Mouse (Mus musculus): ENCODE data around the gene Cdk18. TPM values are rescaled to one million over a fixed set of nuclear protein-coding genes. Genes with fewer than 3 reads are reported as not detected.

Cdk18 gene
- polyA plus RNA-seq, 1 experiment from 2014 or later, result 0.68 TPM

GRCm38 (mm10) chr1:132098076-132098475 lies 41.4 kb downstream of the Cdk18 start:
- Histone ChIP-seq H3K36me3 (no peaks in the 10 kb centered on the region), H3K27me3 (ENCODE audit: low read depth, poor library complexity, severe bottlenecking) (no peaks in the 10 kb centered on the region), H3K4me1 (0 out of 2 replicates have a peak, but pooled peaks cover 2% of the 10 kb centered on the region), H3K27ac (replicated peaks) (no peak overlapping the region), H3K9me3 (replicated peaks) (no peaks in the 10 kb centered on the region), H3K4me3 (no peak overlapping the region)
- 67% methylated on average over 1 of the region's 1 CpGs for WGBS
- DNase-seq (ENCODE audit: low spot score), result no peak

- Histone ChIP-seq H3K4me1 (0 out of 2 replicates have a peak, but pooled peaks cover 3% of the 10 kb centered on the region), H3K9me3 (replicated peaks) (no peaks in the 10 kb centered on the region), H3K27me3 (ENCODE audit: low read depth, poor library complexity, severe bottlenecking) (no peaks in the 10 kb centered on the region), H3K27ac (replicated peaks) (no peak overlapping the region), H3K4me3 (no peak overlapping the region), H3K36me3 (no peaks in the 10 kb centered on the region)
- no peak for DNase-seq (ENCODE audit: low spot score)
- WGBS, result 84% methylated on average over 11 of the region's 11 CpGs
These were observed 44.0 kb downstream of the Cdk18 start for GRCm38 (mm10) chr1:132095356-132096004.

DNA sequence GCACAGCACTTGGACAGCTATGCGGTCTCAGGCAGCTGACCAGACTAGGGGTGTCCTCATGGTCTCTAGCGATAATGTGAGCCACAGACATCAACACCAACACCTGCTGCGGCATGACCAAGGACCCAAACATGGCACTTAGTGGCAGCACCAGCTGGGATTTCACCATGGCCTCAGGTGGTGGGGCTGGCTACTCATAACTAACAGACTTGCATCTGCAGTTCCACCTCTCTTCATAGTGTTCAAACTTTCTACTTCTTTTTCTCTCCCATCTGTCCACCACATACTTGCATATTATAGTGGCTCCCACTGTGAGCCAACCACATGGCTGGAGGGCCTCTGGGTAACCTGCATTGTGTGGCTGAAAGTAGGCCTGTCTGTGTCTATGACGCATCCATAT lies 46.2 kb downstream of the Cdk18 start:
- Histone ChIP-seq H3K27ac (replicated peaks) (no peak overlapping the region), H3K4me3 (no peak overlapping the region), H3K4me1 (0 out of 2 replicates have a peak, but pooled peaks cover 8% of the 10 kb centered on the region), H3K9me3 (replicated peaks) (no peaks in the 10 kb centered on the region), H3K36me3 (no peaks in the 10 kb centered on the region), H3K27me3 (ENCODE audit: low read depth, poor library complexity, severe bottlenecking) (peaks cover 6% of the 10 kb centered on the region; the same call in 1 of the 2 replicates)
- WGBS, result 97% methylated on average over 4 of the region's 4 CpGs
- DNase-seq (ENCODE audit: low spot score), result no peak

GRCm38 (mm10) chr1:132090266-132090665 lies 49.2 kb downstream of the Cdk18 start:
- DNase-seq (ENCODE audit: low spot score), result no peak
- Histone ChIP-seq H3K27ac (replicated peaks) (no peak overlapping the region), H3K36me3 (no peaks in the 10 kb centered on the region), H3K4me1 (0 out of 2 replicates have a peak, but pooled peaks cover 8% of the 10 kb centered on the region), H3K9me3 (replicated peaks) (no peaks in the 10 kb centered on the region), H3K27me3 (ENCODE audit: low read depth, poor library complexity, severe bottlenecking) (peaks cover 6% of the 10 kb centered on the region; the same call in 1 of the 2 replicates), H3K4me3 (no peak overlapping the region)
- 41% methylated on average over 4 of the region's 4 CpGs for WGBS

GRCm38 (mm10) chr1:132089767-132090166 lies 49.7 kb downstream of the Cdk18 start:
- Histone ChIP-seq H3K27me3 (ENCODE audit: low read depth, poor library complexity, severe bottlenecking) (peaks cover 6% of the 10 kb centered on the region; the same call in 1 of the 2 replicates), H3K9me3 (replicated peaks) (no peaks in the 10 kb centered on the region), H3K4me1 (0 out of 2 replicates have a peak, but pooled peaks cover 8% of the 10 kb centered on the region), H3K36me3 (no peaks in the 10 kb centered on the region), H3K27ac (replicated peaks) (no peak overlapping the region), H3K4me3 (no peak overlapping the region)
- 77% methylated on average over 6 of the region's 6 CpGs for WGBS
- DNase-seq (ENCODE audit: low spot score), result no peak

DNA sequence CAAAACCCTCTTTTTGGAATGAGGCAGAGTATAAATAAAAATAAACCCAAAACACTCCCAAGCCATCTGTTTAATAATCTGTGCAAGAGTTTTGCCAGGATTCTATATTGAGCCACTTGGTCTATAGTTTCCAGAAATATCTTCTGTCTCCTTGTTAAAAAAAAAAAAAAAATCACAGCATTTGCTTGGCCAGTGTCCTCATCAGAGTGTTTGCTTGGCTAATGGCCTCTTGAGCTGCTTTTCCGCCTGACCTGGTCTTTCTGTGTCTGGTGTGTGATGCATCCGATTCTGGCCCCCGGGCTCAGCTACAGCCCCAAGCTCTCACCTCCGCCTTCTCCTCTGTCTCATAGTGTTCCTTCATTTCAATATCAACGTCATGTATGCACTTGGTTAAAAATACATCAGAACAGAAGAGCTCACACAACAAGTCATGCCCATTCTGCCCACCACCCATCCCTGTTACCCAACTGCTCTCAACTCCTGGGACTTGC lies 51.3 kb downstream of the Cdk18 start:
- H3K4me3 ChIP-seq, result no peak overlapping the region
- no peak for DNase-seq (ENCODE audit: low spot score)
- H3K36me3 ChIP-seq, result no peaks in the 10 kb centered on the region
- no peak overlapping the region for H3K27ac ChIP-seq (replicated peaks)
- peaks cover 6% of the 10 kb centered on the region; the same call in 1 of the 2 replicates for H3K27me3 ChIP-seq (ENCODE audit: low read depth, poor library complexity, severe bottlenecking)
- 0 out of 2 replicates have a peak, but pooled peaks cover 8% of the 10 kb centered on the region for H3K4me1 ChIP-seq
- H3K9me3 ChIP-seq (replicated peaks), result peaks cover under 1% of the 10 kb centered on the region; the same call in 1 of the 2 replicates
- 76% methylated on average over 5 of the region's 5 CpGs for WGBS

- H3K9me3 ChIP-seq (replicated peaks), result peaks cover 6% of the 10 kb centered on the region; the same call in 1 of the 2 replicates
- no peaks in the 10 kb centered on the region for H3K36me3 ChIP-seq
- H3K4me1 ChIP-seq, result 0 out of 2 replicates have a peak, but pooled peaks cover 7% of the 10 kb centered on the region
- no peak overlapping the region for H3K4me3 ChIP-seq
- H3K27ac ChIP-seq (replicated peaks), result no peak overlapping the region
- no peak for DNase-seq (ENCODE audit: low spot score)
- H3K27me3 ChIP-seq (ENCODE audit: low read depth, poor library complexity, severe bottlenecking), result peaks cover 6% of the 10 kb centered on the region; the same call in 1 of the 2 replicates
- WGBS, result 83% methylated on average over 7 of the region's 7 CpGs
These were observed 54.1 kb downstream of the Cdk18 start for GRCm38 (mm10) chr1:132085181-132086049.

- WGBS, result 87% methylated on average over 2 of the region's 2 CpGs
- no peak overlapping the region for H3K27ac ChIP-seq (replicated peaks)
- no peaks in the 10 kb centered on the region for H3K36me3 ChIP-seq
These were observed 61.1 kb downstream of the Cdk18 start for GRCm38 (mm10) chr1:132078413-132078812.

GRCm38 (mm10) chr1:132075576-132075975 lies 63.9 kb downstream of the Cdk18 start:
- WGBS, result 90% methylated on average over 10 of the region's 10 CpGs
- H3K4me1 ChIP-seq, result no peaks in the 10 kb centered on the region
- no peak overlapping the region for H3K4me3 ChIP-seq
- H3K27ac ChIP-seq (replicated peaks), result no peak overlapping the region
- peaks cover 6% of the 10 kb centered on the region for H3K27me3 ChIP-seq (ENCODE audit: low read depth, poor library complexity, severe bottlenecking)
- no peaks in the 10 kb centered on the region for H3K9me3 ChIP-seq (replicated peaks)
- no peak for DNase-seq (ENCODE audit: low spot score)
- no peaks in the 10 kb centered on the region for H3K36me3 ChIP-seq

More at GRCm38 (mm10) chr1:132078413-132078812, 61.1 kb downstream of the Cdk18 start:
- Histone ChIP-seq H3K4me1 (no peaks in the 10 kb centered on the region), H3K4me3 (no peak overlapping the region), H3K9me3 (replicated peaks) (peaks cover 6% of the 10 kb centered on the region; the same call in 1 of the 2 replicates), H3K27me3 (ENCODE audit: low read depth, poor library complexity, severe bottlenecking) (no peaks in the 10 kb centered on the region)
- DNase-seq (ENCODE audit: low spot score), result no peak

- Histone ChIP-seq H3K9me3 (replicated peaks) (no peaks in the 10 kb centered on the region), H3K36me3 (no peaks in the 10 kb centered on the region), H3K27me3 (ENCODE audit: low read depth, poor library complexity, severe bottlenecking) (peaks cover 54% of the 10 kb centered on the region), H3K4me3 (no peak overlapping the region), H3K4me1 (peaks cover 12% of the 10 kb centered on the region), H3K27ac (replicated peaks) (no peak overlapping the region)
- DNase-seq (ENCODE audit: low spot score), result no peak
- WGBS, result 93% methylated on average over 3 of the region's 3 CpGs
These were observed 68.8 kb downstream of the Cdk18 start for GRCm38 (mm10) chr1:132070659-132071058.

DNA sequence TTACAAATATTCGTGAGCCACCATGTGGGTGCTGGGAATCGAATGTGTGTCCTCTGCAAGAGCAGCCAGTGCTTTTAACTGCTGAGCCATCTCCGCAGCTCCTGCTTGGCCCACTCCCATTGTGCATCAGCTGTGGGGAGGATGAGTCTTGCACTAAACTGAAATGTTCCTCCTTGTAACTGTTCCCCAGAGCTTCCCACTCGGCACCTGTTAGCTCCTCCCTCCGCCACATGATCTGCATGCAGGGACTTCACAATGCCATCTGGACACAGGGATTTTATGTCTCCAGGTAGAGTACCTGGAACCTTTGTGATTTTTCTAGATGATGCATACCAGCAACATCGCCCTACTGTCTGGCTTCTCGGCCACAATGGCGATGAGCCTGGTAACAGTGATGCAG lies 70.0 kb downstream of the Cdk18 start:
- Histone ChIP-seq H3K27ac (replicated peaks) (no peak overlapping the region), H3K9me3 (replicated peaks) (no peaks in the 10 kb centered on the region), H3K27me3 (ENCODE audit: low read depth, poor library complexity, severe bottlenecking) (peaks cover 64% of the 10 kb centered on the region), H3K36me3 (no peaks in the 10 kb centered on the region), H3K4me3 (no peak overlapping the region), H3K4me1 (peaks cover 16% of the 10 kb centered on the region)
- 84% methylated on average over 8 of the region's 8 CpGs for WGBS
- no peak for DNase-seq (ENCODE audit: low spot score)
